Mouse (Mus musculus): ENCODE results near the gene Ap5z1. TPM values are rescaled to one million over a fixed set of nuclear protein-coding genes. Genes with fewer than 3 reads are reported as not detected.

Ap5z1 gene
- total and polyA plus RNA-seq, 3 experiments: 11.5 to 37.7 (median 14.1) TPM

- no peak for ATAC-seq (ENCODE audit: extremely low read depth, insufficient number of reproducible peaks, low FRiP score, poor library complexity, severe bottlenecking)
- no peaks in the 10 kb centered on the region for H3K27me3 ChIP-seq (ENCODE audit: insufficient read depth, low read length)
- H3K36me3 ChIP-seq (replicated peaks): peaks cover 86% of the 10 kb centered on the region
- no peak for TF ChIP-seq GATA1 (IDR thresholded peaks at IDR 0.05; ENCODE audit: borderline replicate concordance, low read length)
- no peak for TF ChIP-seq TAL1 (conservative IDR thresholded peaks at IDR 0.05; ENCODE audit: low read depth, low read length)
- no peak for TF ChIP-seq GATA2 (IDR thresholded peaks at IDR 0.05; ENCODE audit: borderline replicate concordance, low read depth, low read length)
- TF ChIP-seq POLR2AphosphoS5 (IDR thresholded peaks at IDR 0.05; ENCODE audit: insufficient replicate concordance, low read depth, low read length): no peak
- TF ChIP-seq CTCF (IDR thresholded peaks at IDR 0.05; ENCODE audit: low read depth, low read length): no peak
- no peaks in the 10 kb centered on the region for H3K9me3 ChIP-seq (replicated peaks)
- H3K4me3 ChIP-seq (ENCODE audit: low read depth, low read length): no peak overlapping the region
- DNase-seq (ENCODE audit: low spot score): no peak
- H3K4me1 ChIP-seq (ENCODE audit: insufficient read depth, low read depth, low read length): peaks cover 36% of the 10 kb centered on the region
These were observed 45.3 kb upstream of the Ap5z1 start for GRCm38 (mm10) chr5:142418419-142418818.

DNA sequence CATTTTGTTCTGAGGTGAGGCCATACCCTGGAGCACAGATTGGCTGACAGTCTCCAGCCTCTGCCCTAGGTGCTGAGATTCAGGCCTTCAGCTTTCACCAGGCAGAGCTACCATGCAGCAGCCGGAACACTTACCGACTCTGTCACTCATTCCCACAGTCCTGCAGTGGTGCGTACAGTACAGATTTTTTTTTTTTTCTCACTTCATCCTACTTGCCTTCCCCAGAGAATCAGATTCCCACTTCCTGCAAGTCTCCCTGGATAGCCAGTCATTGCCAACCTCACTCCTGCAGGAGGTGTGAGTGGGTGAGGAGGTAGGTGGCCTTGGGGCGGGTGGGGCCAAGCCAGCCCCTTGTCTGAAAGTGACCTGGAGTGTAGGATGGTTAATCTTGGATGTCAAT is 43.4 kb upstream of the Ap5z1 start:
- H3K4me1 ChIP-seq (ENCODE audit: insufficient read depth, low read depth, low read length): peaks cover 41% of the 10 kb centered on the region
- TF ChIP-seq CTCF (IDR thresholded peaks at IDR 0.05; ENCODE audit: low read depth, low read length) (no peak), TAL1 (conservative IDR thresholded peaks at IDR 0.05; ENCODE audit: low read depth, low read length) (no peak), POLR2AphosphoS5 (IDR thresholded peaks at IDR 0.05; ENCODE audit: insufficient replicate concordance, low read depth, low read length) (no peak)

DNA sequence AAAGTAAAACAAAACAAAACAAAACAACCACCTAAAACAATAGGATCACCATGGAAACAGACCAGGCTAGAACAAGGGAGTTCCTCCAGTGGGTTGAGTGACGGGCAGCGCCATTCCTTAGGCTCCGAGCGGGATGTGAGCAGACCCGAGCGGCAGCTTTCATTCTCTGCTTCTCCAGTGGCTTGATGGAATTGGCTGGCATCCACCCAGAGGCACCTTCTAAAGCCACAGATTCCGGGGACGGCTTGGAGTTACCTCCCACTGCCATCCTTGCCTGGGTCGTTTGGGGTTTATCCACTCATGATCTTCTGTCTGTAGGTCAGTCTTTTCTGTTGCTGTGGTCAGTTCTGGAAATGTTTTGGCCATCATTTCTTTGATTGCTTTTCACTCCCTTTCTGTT is 42.8 kb upstream of the Ap5z1 start:
- peaks cover 89% of the 10 kb centered on the region for H3K36me3 ChIP-seq (replicated peaks)
- H3K9me3 ChIP-seq (replicated peaks): no peaks in the 10 kb centered on the region
- TF ChIP-seq GATA2 (IDR thresholded peaks at IDR 0.05; ENCODE audit: borderline replicate concordance, low read depth, low read length) (no peak), GATA1 (IDR thresholded peaks at IDR 0.05; ENCODE audit: borderline replicate concordance, low read length) (no peak), CTCF (IDR thresholded peaks at IDR 0.05; ENCODE audit: low read depth, low read length) (no peak), POLR2AphosphoS5 (IDR thresholded peaks at IDR 0.05; ENCODE audit: insufficient replicate concordance, low read depth, low read length) (no peak), TAL1 (conservative IDR thresholded peaks at IDR 0.05; ENCODE audit: low read depth, low read length) (no peak)
- no peaks in the 10 kb centered on the region for H3K27me3 ChIP-seq (ENCODE audit: insufficient read depth, low read length)
- no peak for ATAC-seq (ENCODE audit: extremely low read depth, insufficient number of reproducible peaks, low FRiP score, poor library complexity, severe bottlenecking)
- no peak overlapping the region for H3K4me3 ChIP-seq (ENCODE audit: low read depth, low read length)
- H3K4me1 ChIP-seq (ENCODE audit: insufficient read depth, low read depth, low read length): peaks cover 42% of the 10 kb centered on the region
- no peak for DNase-seq (ENCODE audit: low spot score)

More for the DNA sequence above, 43.4 kb upstream of the Ap5z1 start:
- Histone ChIP-seq H3K4me3 (ENCODE audit: low read depth, low read length) (no peak overlapping the region), H3K36me3 (replicated peaks) (peaks cover 86% of the 10 kb centered on the region), H3K9me3 (replicated peaks) (no peaks in the 10 kb centered on the region), H3K27me3 (ENCODE audit: insufficient read depth, low read length) (no peaks in the 10 kb centered on the region)
- ATAC-seq (ENCODE audit: extremely low read depth, insufficient number of reproducible peaks, low FRiP score, poor library complexity, severe bottlenecking): no peak
- no peak for DNase-seq (ENCODE audit: low spot score)

- ATAC-seq (ENCODE audit: extremely low read depth, insufficient number of reproducible peaks, low FRiP score, poor library complexity, severe bottlenecking) (no peak), DNase-seq (ENCODE audit: low spot score) (no peak)
- Histone ChIP-seq H3K4me1 (ENCODE audit: insufficient read depth, low read depth, low read length) (peaks cover 40% of the 10 kb centered on the region), H3K4me3 (ENCODE audit: low read depth, low read length) (no peak overlapping the region), H3K27me3 (ENCODE audit: insufficient read depth, low read length) (no peaks in the 10 kb centered on the region), H3K36me3 (replicated peaks) (peaks cover 96% of the 10 kb centered on the region), H3K9me3 (replicated peaks) (no peaks in the 10 kb centered on the region)
- TF ChIP-seq GATA1 (IDR thresholded peaks at IDR 0.05; ENCODE audit: borderline replicate concordance, low read length) (no peak), CTCF (IDR thresholded peaks at IDR 0.05; ENCODE audit: low read depth, low read length) (no peak), TAL1 (conservative IDR thresholded peaks at IDR 0.05; ENCODE audit: low read depth, low read length) (no peak), GATA2 (IDR thresholded peaks at IDR 0.05; ENCODE audit: borderline replicate concordance, low read depth, low read length) (no peak), POLR2AphosphoS5 (IDR thresholded peaks at IDR 0.05; ENCODE audit: insufficient replicate concordance, low read depth, low read length) (no peak)
These were observed 41.9 kb upstream of the Ap5z1 start for GRCm38 (mm10) chr5:142421886-142422285.

DNA sequence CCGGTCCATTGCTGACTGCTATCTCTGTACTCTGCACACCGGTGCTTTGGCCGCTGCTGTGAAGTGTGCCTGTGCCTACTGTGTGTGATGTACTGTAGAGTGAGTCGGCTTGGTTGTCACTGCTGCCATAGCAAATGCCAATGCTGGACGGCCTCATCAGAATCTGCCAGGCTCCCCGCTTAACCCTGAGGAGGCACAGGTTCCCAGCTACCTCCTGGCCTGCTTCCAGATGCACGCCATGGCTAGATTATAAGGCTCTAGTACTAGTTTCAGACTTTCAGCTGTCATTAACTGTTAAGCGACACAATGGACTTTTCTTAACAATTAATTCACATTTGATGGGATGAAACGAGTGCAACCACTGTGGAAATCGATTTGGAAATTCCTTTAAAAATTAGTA is 40.6 kb upstream of the Ap5z1 start:
- TF ChIP-seq CTCF (IDR thresholded peaks at IDR 0.05; ENCODE audit: low read depth, low read length): no peak
- no peak for TF ChIP-seq POLR2AphosphoS5 (IDR thresholded peaks at IDR 0.05; ENCODE audit: insufficient replicate concordance, low read depth, low read length)
- TF ChIP-seq TAL1 (conservative IDR thresholded peaks at IDR 0.05; ENCODE audit: low read depth, low read length): no peak
- TF ChIP-seq GATA2 (IDR thresholded peaks at IDR 0.05; ENCODE audit: borderline replicate concordance, low read depth, low read length): no peak
- no peak for TF ChIP-seq GATA1 (IDR thresholded peaks at IDR 0.05; ENCODE audit: borderline replicate concordance, low read length)
- ATAC-seq (ENCODE audit: extremely low read depth, insufficient number of reproducible peaks, low FRiP score, poor library complexity, severe bottlenecking) (no peak), DNase-seq (ENCODE audit: low spot score) (no peak)
- Histone ChIP-seq H3K36me3 (replicated peaks) (peaks cover 96% of the 10 kb centered on the region), H3K4me1 (ENCODE audit: insufficient read depth, low read depth, low read length) (peaks cover 35% of the 10 kb centered on the region), H3K9me3 (replicated peaks) (no peaks in the 10 kb centered on the region), H3K27me3 (ENCODE audit: insufficient read depth, low read length) (no peaks in the 10 kb centered on the region), H3K4me3 (ENCODE audit: low read depth, low read length) (no peak overlapping the region)

- no peak for DNase-seq (ENCODE audit: low spot score)
- H3K4me3 ChIP-seq (ENCODE audit: low read depth, low read length): no peak overlapping the region
- no peaks in the 10 kb centered on the region for H3K9me3 ChIP-seq (replicated peaks)
- H3K4me1 ChIP-seq (ENCODE audit: insufficient read depth, low read depth, low read length): peaks cover 38% of the 10 kb centered on the region
- no peaks in the 10 kb centered on the region for H3K27me3 ChIP-seq (ENCODE audit: insufficient read depth, low read length)
- TF ChIP-seq POLR2AphosphoS5 (IDR thresholded peaks at IDR 0.05; ENCODE audit: insufficient replicate concordance, low read depth, low read length) (no peak), GATA1 (IDR thresholded peaks at IDR 0.05; ENCODE audit: borderline replicate concordance, low read length) (no peak), TAL1 (conservative IDR thresholded peaks at IDR 0.05; ENCODE audit: low read depth, low read length) (no peak), CTCF (IDR thresholded peaks at IDR 0.05; ENCODE audit: low read depth, low read length) (no peak), GATA2 (IDR thresholded peaks at IDR 0.05; ENCODE audit: borderline replicate concordance, low read depth, low read length) (no peak)
- no peak for ATAC-seq (ENCODE audit: extremely low read depth, insufficient number of reproducible peaks, low FRiP score, poor library complexity, severe bottlenecking)
- peaks cover 95% of the 10 kb centered on the region for H3K36me3 ChIP-seq (replicated peaks)
These were observed 40.0 kb upstream of the Ap5z1 start for GRCm38 (mm10) chr5:142423701-142424100.
